Mouse (Mus musculus) c-Kit-positive CD71-positive TER-119-positive erythroid progenitor cells, embryonic 14.5 days (primary cell): ENCODE measurements around the gene Rasl11a.
A peak's percentile ranks its signal among the peaks of the same experiment; 100 is the strongest.

Source experiments
- DNase-seq: peaks from one replicate; pipeline ENCODE4 v3.0.0-alpha.2; 2013; ENCODE audit warnings: low spot score

Rasl11a gene

GRCm38 (mm10) chr5:146844945-146845365 lies at the start of gene Rasl11a:
Rasl11a (plus strand) TSS chr5:146845071.
- DNase-seq: no peak

- DNase-seq: no peak
Measured at GRCm38 (mm10) chr5:146795728-146796127, 49.1 kb upstream of the Rasl11a start.

GRCm38 (mm10) chr5:146798031-146798430 lies 46.8 kb upstream of the Rasl11a start:
- no peak for DNase-seq

- DNase-seq: no peak
Measured at GRCm38 (mm10) chr5:146806004-146806430, 38.9 kb upstream of the Rasl11a start.

- DNase-seq: no peak
Measured at GRCm38 (mm10) chr5:146809951-146810350, 34.9 kb upstream of the Rasl11a start.

GRCm38 (mm10) chr5:146812866-146813265 lies 32.0 kb upstream of the Rasl11a start:
- no peak for DNase-seq

GRCm38 (mm10) chr5:146813421-146813820 lies 31.4 kb upstream of the Rasl11a start:
- no peak for DNase-seq

- DNase-seq: no peak
Measured at GRCm38 (mm10) chr5:146815394-146815793, 29.5 kb upstream of the Rasl11a start.

GRCm38 (mm10) chr5:146817583-146817982 lies 27.3 kb upstream of the Rasl11a start:
- DNase-seq: no peak

GRCm38 (mm10) chr5:146818906-146819623 lies 25.8 kb upstream of the Rasl11a start:
- DNase-seq: no peak

- DNase-seq: no peak
Measured at GRCm38 (mm10) chr5:146823005-146823404, 21.9 kb upstream of the Rasl11a start.

- no peak for DNase-seq
Measured at GRCm38 (mm10) chr5:146829528-146829927, 15.3 kb upstream of the Rasl11a start.

- DNase-seq: peak; percentile 58
Measured at GRCm38 (mm10) chr5:146832435-146832768, 12.5 kb upstream of the Rasl11a start.

- DNase-seq: peak; percentile 91
Measured at GRCm38 (mm10) chr5:146832769-146833448, 12.0 kb upstream of the Rasl11a start, which contains the start of gene Rpl21. Rpl21 (plus strand) TSS chr5:146832890.

- DNase-seq: no peak
Measured at GRCm38 (mm10) chr5:146833673-146834201, 11.1 kb upstream of the Rasl11a start.

- no peak for DNase-seq
Measured at GRCm38 (mm10) chr5:146834959-146835358, 9.9 kb upstream of the Rasl11a start.

- DNase-seq: no peak
Measured at GRCm38 (mm10) chr5:146837967-146838720, 6.7 kb upstream of the Rasl11a start.

GRCm38 (mm10) chr5:146838836-146839648 lies 5.8 kb upstream of the Rasl11a start:
- DNase-seq: no peak

GRCm38 (mm10) chr5:146839760-146840159 lies 5.1 kb upstream of the Rasl11a start:
- DNase-seq: no peak

GRCm38 (mm10) chr5:146840422-146840821 lies 4.4 kb upstream of the Rasl11a start:
- no peak for DNase-seq

GRCm38 (mm10) chr5:146841301-146841700 lies 3.6 kb upstream of the Rasl11a start:
- DNase-seq: no peak

GRCm38 (mm10) chr5:146841996-146842395 lies 2.9 kb upstream of the Rasl11a start:
- DNase-seq: no peak
